Mouse (Mus musculus) spleen, postnatal 10 days (tissue): ENCODE data around the gene Anp32a.

Source experiments
- DNase-seq, 2 experiments: peaks; one replicate each; pipeline ENCODE4 v3.0.0; 2021 to 2022; ENCODE audit warnings: low spot score in 2 of 2

Gene Anp32a

GRCm38 (mm10) chr9:62368256-62368905 is 27.3 kb downstream of the Anp32a start:
- no peak for DNase-seq

- no peak for DNase-seq
Measured at GRCm38 (mm10) chr9:62369172-62369571, 28.1 kb downstream of the Anp32a start.

GRCm38 (mm10) chr9:62370186-62370585 is 29.1 kb downstream of the Anp32a start:
- DNase-seq, result no peak

GRCm38 (mm10) chr9:62370648-62371280 is 29.7 kb downstream of the Anp32a start:
- no peak for DNase-seq

- no peak for DNase-seq
Measured at GRCm38 (mm10) chr9:62371745-62372555, 30.9 kb downstream of the Anp32a start.

- DNase-seq, result no peak
Measured at GRCm38 (mm10) chr9:62372556-62373221, 31.6 kb downstream of the Anp32a start.

GRCm38 (mm10) chr9:62373222-62374123 is 32.4 kb downstream of the Anp32a start:
- peak; percentile 67 to 87 for DNase-seq

- no peak for DNase-seq
Measured at GRCm38 (mm10) chr9:62374276-62374675, 33.2 kb downstream of the Anp32a start.

- no peak for DNase-seq
Measured at GRCm38 (mm10) chr9:62377897-62378296, 36.8 kb downstream of the Anp32a start.

- DNase-seq, result no peak
Measured at GRCm38 (mm10) chr9:62380351-62380750, 39.3 kb downstream of the Anp32a start.

- DNase-seq, result no peak
Measured at GRCm38 (mm10) chr9:62381402-62381913, 40.4 kb downstream of the Anp32a start.

- DNase-seq, result no peak
Measured at GRCm38 (mm10) chr9:62382519-62383084, 41.5 kb downstream of the Anp32a start.

- no peak for DNase-seq
Measured at GRCm38 (mm10) chr9:62385062-62385461, 44.0 kb downstream of the Anp32a start.

- DNase-seq, result no peak
Measured at GRCm38 (mm10) chr9:62385727-62386518, 44.8 kb downstream of the Anp32a start.

GRCm38 (mm10) chr9:62389735-62390134 is 48.6 kb downstream of the Anp32a start:
- DNase-seq, result no peak

GRCm38 (mm10) chr9:62393531-62393930 is 52.4 kb downstream of the Anp32a start:
- no peak for DNase-seq

- no peak for DNase-seq
Measured at GRCm38 (mm10) chr9:62394163-62394562, 53.1 kb downstream of the Anp32a start.

- DNase-seq, result no peak
Measured at GRCm38 (mm10) chr9:62400531-62401170, 59.6 kb downstream of the Anp32a start.

- no peak for DNase-seq
Measured at GRCm38 (mm10) chr9:62401589-62401988, 60.5 kb downstream of the Anp32a start.
